Mouse (Mus musculus): Measurements from ENCODE around the gene Mtss1l.

Mtss1l gene

DNA sequence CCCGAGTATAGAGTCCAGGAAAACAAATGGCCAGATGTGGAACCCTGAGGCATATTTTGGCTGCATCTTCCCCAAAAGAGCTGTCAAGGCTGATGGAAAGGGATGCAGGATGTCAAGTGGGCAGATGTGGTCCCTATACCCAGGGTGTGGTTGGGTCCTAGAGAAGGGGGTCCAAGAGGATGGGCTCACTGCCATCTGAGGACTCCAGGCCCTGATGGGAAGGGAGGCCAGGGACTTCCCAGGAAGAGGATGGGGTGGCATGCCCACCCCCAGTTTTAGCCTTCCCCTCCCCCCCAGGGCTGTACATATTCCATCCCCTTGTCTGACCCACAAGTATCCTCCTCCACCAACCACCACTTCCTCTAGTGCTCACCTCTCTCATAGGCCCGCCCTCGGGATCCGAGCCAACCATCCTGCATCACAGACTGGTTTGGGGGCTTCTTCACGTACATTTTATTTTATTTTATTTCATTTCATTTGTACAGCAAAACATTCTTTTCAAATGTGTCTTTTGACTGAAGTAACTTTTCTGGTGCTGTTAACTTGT is 19.4 kb downstream of the Mtss1l start:
- DNase-seq (ENCODE audit: low spot score), result no peak

DNA sequence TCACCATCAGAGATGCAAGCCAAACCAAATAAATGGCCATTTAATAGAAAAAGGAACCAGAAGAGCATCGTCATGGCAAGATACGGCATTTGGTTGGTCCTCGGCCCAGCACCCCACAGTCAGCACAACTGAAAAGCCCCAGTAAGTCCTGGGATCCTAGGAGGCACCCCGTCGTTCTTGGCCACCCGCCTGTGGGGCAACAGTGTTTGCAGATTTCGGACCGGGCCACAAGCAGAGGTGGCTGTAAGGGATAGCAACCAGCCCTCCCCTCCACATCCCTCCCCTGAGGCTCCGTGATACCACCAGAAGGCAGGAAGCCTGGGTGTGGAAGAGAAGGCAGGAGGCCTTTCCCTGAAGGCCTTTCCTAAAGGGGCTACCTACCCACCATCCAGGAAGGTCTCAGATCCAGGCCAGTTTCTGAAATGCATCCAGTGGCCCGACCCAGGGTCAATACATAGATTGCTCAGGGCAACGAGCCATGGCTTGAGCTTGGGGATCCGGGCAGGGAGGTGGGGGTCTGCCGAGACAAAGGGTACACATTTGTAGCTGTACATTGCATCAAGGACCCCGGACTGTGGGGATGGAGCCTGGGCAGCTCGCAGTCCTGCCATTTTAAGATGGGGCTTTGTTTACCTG is 20.7 kb downstream of the Mtss1l start:
- DNase-seq (ENCODE audit: low spot score), result no peak

DNA sequence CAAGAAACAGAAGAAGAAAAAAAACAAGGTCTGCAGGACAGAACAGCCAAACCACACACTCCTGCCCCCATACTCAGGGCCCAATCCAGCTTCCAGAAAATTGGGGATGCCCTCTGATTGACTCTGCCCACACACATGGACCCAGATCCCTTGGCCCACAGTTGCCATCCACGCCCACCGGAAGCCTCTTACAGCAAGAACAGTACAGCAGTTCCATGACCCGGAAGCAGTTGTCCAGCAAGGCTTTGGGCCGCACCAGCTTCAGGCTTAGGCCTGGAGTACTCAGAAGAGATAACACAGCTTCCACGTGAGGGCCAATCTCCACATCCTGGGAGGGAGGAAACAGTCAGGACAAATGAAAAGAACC is 21.2 kb downstream of the Mtss1l start:
- no peak for DNase-seq (ENCODE audit: low spot score)

DNA sequence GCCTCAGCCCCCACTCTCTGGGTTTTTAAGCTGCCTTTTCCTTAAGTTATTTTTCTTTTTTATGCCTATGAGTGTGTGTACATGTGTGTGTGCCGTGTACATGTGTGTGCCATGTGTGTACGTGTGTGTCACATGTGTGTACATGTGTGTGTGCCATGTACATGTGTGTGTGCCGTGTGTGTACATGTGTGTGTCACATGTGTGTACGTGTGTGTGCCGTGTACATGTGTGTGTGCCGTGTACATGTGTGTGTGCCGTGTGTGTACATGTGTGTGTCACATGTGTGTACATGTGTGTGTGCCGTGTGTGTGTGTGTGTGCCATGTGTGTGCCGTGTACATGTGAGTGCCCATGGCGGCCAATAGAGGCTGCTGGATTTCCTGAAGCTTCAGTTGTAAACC is 23.9 kb downstream of the Mtss1l start:
- DNase-seq (ENCODE audit: low spot score), result no peak

DNA sequence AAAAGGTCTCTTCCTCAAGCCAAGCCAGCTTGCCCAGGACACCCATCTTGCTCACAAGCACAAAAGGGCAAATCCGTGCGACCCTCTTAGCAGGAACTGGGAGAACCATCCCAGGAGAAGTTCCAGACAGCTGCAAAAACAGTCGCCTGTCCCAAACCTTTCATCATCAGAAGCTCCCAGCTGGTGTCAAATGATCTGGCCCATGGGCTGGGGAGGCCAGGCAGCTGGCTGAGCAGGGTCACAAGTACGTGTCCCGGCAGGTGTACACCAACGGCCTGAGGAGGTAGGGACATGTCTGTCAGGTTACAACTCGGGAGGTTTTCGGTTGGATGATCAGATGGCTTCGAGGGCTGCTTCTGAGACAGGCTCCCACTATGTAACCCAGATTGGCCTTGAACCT is 25.4 kb downstream of the Mtss1l start:
- DNase-seq (ENCODE audit: low spot score), result no peak

DNA sequence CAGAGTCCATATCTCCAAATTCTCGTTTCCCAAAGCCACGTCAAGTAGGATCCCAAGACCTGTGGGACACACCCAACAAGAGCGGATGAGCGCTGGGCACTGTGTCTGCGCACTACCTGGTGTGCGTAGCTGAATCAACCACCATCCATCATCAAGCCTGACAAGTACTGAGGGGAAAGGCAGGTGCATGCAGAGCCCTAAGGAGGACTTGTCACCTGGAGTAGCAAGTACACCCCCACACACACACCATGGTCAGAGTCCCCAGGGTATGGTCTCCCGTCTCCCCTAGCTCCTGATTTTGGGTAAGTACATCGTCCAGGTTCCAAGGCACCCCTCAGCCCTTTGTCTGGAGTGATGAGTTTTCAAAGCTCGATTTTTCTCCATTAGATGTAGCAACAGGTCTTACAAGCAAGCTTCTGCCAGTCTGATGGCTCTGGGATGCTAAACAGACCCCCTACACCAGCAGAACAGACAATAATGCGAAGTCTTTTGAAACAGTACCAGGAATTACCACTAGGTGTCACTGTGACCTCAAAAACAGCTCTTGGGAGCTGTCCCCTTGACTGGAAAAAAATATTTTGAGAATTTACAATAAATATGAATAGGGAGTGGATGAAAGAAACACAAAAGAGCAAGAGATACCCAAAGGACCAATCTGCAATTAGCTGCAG is 28.4 kb downstream of the Mtss1l start:
- DNase-seq (ENCODE audit: low spot score), result peak; percentile 61

DNA sequence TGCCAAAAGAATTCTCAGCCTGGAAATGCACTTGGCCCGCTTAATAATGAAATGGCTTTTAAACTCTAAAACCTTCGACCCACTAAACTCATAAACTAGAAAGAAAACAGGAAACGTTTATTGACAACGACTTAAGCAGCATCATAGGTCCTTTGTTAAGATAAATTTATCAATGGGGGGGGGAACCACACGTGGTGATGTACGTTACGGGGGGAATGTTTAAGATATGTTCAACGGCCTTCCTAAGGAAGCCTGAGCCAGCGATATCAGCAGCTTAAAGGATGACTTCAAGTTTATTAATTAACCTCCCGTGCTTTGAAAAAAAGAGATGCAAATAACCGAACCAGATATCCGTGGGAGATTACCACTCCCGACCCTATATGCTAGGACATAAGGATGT is 29.0 kb downstream of the Mtss1l start:
- DNase-seq (ENCODE audit: low spot score), result no peak

DNA sequence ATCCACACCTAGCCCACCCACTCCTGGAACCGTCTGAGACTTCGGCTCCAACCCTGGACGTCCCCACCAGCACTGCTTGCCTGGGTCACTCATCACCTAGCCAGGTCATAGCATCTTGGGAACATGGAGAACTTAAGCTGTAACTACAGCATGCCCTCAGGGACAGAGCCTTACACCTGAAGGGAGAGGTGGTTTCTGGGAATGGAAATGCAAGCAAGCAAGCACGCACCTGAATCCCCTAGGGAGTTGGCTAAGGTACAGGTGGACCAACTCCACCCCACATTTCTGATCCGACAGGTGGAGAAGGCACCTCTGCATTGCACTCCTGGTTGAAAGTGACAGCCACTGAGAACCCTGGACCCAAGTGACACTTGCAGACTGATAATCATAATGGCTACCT is 30.2 kb downstream of the Mtss1l start:
- DNase-seq (ENCODE audit: low spot score), result no peak

DNA sequence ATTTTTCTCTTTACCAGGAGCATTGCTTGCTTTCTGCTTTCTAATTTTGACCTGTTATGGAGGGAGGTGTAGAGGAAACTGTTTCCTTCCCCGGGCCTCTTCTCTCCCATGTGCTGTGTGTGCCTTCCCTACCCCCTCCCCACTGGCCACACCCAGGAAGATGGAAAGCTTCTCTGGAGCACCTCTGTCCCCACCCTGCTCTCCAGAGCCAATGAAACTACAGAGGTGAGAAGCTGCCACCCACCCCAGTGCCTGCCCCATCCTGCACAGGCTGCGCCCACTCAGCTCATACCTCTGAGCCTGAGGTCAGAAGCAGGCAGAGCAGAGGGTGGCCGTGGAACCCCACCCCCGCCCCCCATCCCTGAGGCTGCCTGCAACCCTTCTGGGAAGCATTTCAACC is 33.4 kb downstream of the Mtss1l start:
- DNase-seq (ENCODE audit: low spot score), result no peak

DNA sequence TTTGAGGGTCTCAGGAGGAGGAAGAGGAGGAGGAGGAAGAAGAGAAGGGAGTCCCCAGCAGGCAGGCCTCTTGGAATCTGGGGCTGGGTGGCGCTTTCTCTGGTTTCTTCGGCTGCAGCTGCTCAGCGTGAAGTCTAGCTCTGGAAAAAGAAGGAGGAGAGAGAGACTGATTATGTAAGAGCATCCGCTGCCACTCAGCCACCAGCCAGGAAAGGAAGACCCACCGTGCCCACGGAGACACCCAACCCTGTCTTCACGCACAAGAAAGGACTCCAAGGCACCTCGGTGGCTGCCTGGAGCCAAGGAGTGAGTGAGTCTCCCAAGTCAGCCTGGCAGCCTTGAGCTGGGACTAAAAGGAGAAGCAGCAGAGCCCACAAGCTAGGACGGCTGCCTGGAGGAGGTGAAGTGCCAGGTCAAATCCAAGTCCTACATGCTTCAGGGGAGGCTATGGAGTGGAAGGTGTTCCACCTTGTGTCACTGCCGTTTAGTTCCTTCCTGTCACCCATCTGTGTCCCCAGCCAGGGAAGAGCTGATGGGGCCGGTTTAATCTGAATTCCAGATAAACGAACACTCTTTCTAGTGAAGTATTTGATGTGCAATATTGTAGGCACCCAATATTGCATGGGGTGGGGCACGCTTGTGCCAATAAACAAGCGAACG is 34.4 kb downstream of the Mtss1l start:
- DNase-seq (ENCODE audit: low spot score), result no peak

DNA sequence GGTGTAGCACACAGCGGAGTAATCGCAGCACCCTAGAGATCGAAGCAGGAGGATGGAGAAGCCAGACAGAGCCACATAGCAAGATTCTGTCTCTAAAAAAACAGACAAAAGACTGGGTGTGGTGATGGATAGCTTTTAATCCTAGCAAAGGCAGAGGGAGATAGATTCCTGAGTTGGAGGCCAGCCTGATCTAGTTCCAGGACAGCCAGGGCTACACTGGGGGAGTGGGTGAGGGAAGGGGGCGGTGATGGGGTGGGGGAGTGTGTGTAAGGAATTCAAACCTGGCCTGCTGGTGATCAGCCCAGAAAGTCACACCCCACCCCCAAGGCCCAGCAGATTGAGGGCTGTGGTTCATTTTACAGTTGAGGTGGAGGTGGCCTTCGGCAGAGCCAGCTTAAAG is 34.9 kb downstream of the Mtss1l start:
- DNase-seq (ENCODE audit: low spot score), result no peak

DNA sequence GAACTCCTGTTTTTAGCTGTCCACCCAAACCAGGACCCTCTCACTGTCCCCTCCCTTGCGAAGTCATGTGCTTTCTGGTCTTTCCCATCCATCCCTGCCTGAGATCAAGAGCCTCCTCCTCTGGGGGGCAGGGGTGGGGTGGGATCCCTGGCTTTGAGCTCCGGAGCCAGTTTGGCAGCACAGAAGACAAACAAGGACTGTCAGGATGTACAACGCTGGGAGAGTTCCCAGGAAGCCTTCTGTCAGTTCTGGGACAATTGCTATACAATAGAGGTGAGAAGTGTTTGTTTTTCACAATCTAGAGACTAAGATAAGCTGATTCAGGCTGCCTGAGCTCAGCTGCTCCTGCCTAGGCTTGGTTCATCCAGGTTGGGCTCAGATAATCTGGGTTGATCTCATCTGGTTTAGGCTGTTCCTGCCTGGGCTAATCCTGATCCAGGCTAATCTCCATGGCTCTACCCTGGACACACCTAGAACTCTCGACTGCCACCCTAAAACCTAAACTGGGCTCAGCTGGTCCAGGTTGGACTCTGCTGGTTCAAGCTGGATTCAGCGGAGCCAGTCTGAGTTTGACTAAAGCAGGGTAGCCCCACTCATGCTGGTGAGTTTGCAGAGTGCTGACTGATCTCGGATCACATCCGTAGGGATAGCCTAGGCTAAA is 39.1 kb downstream of the Mtss1l start:
- peak; percentile 37 for DNase-seq (ENCODE audit: low spot score)

DNA sequence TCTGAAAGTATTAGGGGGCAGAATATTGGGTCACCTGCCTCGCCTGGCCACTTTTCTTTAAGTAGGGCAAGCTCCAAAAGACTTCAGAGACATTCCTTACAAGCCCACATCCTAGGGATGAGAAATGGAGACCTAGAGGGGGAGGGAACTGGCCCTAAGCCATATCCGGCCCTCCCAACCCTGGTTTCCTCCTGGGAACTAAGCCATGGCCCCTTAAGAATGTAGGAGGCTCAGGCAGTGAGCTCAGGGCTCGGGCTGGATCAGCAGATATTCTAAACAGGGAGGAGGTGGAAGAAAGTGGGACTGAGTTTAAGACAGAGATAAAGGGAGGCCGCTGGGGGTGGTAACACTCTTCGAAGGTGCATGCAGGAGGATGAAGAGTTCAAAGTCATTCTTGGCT is 39.9 kb downstream of the Mtss1l start:
- peak; percentile 78 for DNase-seq (ENCODE audit: low spot score)

DNA sequence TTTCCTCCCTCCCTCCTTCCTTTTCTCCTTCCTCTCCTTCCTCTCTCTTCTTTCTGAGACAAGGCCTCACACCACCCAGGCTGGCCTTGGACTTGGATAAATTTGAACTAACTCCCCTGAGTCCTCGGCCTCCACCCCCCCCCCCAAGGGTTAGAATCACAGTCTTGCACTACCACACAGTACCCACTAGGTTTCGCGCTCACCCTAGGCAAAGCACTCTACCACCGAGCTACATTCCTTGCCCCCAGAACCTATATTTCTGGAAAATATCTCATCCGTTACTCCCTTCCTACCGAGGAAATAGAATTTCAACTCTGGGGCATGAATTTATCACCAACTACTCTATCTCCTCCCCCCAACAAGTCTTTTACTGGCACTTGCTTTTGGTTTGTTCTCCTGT is 40.7 kb downstream of the Mtss1l start:
- DNase-seq (ENCODE audit: low spot score), result no peak

DNA sequence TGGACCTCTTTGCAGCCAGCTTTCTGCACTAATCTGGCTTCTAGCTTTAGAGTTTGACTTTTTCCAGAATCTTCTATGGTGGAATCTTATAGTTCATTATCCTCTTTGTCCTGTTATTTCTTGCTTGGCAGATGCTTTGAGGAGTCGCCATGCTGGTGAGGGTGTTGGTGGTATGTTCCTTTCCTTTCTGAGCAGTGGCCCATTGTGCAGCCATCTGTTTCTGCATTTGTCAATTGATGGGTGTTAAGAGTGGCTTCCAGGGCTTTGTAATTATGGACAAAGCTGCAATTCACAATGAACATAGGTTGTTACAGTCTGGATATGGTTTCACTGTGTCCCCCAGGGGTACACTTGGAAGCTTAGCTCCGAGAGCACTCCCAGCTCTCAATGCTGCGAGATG is 43.4 kb downstream of the Mtss1l start:
- DNase-seq (ENCODE audit: low spot score), result no peak

DNA sequence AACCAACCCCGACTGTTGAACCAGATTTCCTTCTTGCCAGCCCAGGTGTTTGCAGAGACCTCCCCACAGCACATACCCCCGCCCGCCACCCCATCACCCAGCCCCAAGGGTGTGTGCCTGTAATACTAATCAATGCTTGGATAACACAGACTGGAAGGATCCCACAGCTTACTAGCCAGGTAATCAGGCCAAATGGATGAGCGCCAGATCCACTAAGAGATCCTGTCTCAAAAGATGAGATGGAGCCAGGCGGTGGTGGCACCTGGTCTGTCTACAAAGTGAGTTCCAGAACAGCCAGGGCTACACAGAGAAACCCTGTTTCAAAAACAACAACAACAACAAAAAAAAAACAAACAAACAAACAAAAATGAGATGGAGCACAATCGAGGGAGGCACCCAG is 46.0 kb downstream of the Mtss1l start:
- no peak for DNase-seq (ENCODE audit: low spot score)

DNA sequence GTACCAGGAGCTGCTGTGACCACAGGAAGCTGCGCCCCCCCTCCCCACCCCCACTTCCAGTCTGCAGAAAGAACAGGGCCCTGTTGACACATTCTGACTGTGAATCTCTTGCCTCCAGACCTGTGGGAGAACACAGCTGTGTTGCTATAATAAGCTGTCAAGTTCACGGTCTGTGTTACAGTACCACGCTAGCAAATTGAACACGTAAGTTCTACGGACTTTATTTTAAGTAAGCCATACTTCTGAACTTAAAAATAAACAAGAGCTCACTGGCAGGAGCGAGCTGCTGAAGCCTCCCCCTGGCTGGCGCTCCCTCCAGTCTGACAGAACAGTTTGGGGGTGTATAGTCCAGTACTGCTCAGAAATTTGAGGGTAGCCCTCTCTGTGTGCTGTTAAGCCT is 51.2 kb downstream of the Mtss1l start:
- DNase-seq (ENCODE audit: low spot score), result no peak

DNA sequence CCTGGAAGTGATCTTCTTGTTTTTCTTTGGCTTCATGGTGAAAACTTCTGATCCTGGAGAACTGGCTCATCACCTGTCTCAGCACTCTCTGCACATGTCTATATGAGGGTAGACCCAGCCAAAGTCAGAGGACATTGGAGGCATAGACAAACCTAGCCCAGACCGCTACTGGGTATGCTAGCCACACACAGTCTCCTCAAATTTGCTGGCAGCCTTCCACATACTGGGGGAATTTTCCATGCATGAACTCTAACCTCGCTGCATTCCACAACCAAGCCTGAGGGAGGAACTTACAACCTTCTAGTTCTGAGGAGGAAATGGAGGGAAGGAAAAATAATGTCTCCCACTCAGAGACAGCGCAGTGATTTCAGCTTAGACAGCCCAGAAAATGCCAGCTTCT is 52.8 kb downstream of the Mtss1l start:
- peak; percentile 55 for DNase-seq (ENCODE audit: low spot score)

DNA sequence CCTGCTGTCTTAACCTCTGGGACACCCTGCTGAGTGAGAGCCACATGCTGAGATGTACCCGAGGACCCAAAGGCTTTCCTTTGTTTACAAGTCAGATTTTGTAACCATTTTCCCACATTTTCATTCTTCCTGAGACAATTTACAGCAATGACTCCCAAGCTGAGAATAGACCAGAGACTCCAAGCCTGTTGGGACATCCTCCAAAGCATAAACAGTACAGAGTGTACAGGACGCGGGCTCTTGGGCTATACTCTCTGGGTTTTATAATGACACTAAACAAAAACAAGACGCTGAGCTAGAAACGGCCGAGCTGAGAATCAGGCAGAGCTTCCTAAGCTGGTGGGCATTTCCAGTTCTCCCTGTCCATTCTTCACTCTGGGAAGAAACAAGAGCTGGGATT is 53.4 kb downstream of the Mtss1l start:
- DNase-seq (ENCODE audit: low spot score), result peak; percentile 35

DNA sequence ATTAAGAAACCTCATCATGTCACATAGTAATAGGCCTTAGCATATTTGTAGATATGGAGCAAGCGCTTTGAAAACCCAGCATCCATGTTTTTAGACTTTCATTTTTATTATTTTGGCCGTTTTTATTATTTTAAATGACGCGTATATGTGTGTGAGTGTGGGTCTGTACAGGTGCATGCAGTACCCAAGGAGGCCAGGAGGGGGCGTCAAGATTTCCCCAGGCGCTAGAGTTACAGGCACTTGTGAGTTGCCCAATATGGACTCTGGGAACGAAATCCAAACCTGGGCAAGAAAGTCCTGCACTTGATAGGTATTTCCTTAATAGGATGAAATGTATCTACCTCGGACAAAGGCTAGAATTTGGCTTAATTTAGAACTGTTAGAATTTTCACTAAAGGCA is 54.0 kb downstream of the Mtss1l start:
- DNase-seq (ENCODE audit: low spot score), result no peak

DNA sequence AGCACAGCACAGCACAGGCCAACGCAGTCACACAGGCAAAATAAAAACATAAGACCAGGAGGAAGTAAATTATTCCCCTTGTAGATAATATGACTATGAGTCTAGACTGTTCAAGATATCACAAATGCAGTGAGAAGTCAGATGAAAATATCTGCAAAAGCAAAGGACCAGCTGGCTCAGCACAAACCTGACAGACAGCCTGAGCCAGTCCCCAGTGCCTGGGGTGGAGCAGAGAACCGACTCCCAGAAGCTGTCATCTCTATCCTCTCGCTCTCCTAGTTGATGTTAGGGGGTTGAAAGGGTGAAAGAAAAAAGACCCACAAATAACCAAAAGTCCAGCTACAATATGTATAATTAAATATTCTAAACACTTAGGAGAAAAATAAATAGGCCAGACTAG is 54.4 kb downstream of the Mtss1l start:
- DNase-seq (ENCODE audit: low spot score), result no peak

DNA sequence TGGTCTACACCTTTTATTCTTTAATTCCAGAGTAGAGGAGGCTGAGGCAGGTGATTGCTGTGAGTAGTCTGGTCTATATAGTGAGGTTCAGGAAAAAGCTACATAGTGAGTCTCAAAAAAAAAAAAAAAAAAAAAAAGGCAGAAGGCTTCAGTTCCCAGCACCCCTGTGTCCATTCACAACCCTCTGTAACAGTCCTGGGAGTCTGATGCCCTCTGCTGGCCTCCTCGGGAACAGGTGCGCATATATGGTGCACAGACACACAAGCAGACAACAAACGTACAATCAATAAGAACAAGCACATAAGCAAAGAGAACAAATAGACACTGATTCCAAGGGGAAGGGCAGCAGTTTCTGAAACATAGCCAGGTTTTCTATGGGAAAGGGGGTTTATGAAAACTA is 55.1 kb downstream of the Mtss1l start:
- DNase-seq (ENCODE audit: low spot score), result no peak

All from lung, postnatal 25 days (tissue).